ENCODE assay signal across 8 mouse cellular contexts in genomic region chr12:17324549-17325470, GRCm38 (mm10). TPM values are rescaled to one million over a fixed set of nuclear protein-coding genes. Genes with fewer than 3 reads are reported as not detected.
DNase-seq lines count a peak whose midpoint lies in the region; ATAC-seq and TF ChIP-seq lines count a peak whose summit lies in the region.

No protein-coding gene starts in this region.

- H3K9me3 ChIP-seq in forebrain, postnatal 0 days (ENCODE audit: low read length) = no peaks in the 10 kb centered on the region

- peak overlapping the region; percentile 59 for H3K4me3 ChIP-seq in layer of hippocampus, adult 2 months
- peak overlapping the region; percentile 40 for H3K4me3 ChIP-seq in forebrain, postnatal 0 days (ENCODE audit: low read depth, low read length)

- WGBS in forebrain, postnatal 0 days = 4% methylated on average over 51 of the region's 51 CpGs

- ATAC-seq in forebrain, postnatal 0 days = peak; percentile 70

- H3K4me2 ChIP-seq in forebrain, postnatal 0 days (ENCODE audit: low read depth) = peak overlapping the region; percentile 84

- H3K36me3 ChIP-seq in forebrain, postnatal 0 days (ENCODE audit: insufficient read depth) = no peaks in the 10 kb centered on the region
- H3K36me3 ChIP-seq in splenic B cell, adult 2 months (ENCODE audit: control insufficient read depth, insufficient read depth, low read length, poor library complexity, severe bottlenecking) = no peaks in the 10 kb centered on the region

- peak in 1 of 2 experiments; percentile 6 for DNase-seq in layer of hippocampus, adult 2 months (ENCODE audit: low spot score in 2 of 2)
- DNase-seq in layer of hippocampus, adult 11-12 months (ENCODE audit: low spot score) = no peak
- peak; percentile 73 for DNase-seq in adrenal gland, postnatal 10 days
- DNase-seq in forebrain, postnatal 0 days = no peak
- peak; percentile 58 for DNase-seq in kidney, postnatal 10 days
- peak; percentile 73 for DNase-seq in lung, postnatal 25 days (ENCODE audit: low spot score)
- DNase-seq in splenic B cell, adult 2 months (ENCODE audit: low read depth, low spot score) = peak; percentile 9
- DNase-seq in thymus, adult 18-20 months = no peak

- H3K4me1 ChIP-seq in forebrain, postnatal 0 days (ENCODE audit: insufficient read depth) = no peaks in the 10 kb centered on the region

- H3K9ac ChIP-seq in forebrain, postnatal 0 days = peak overlapping the region; percentile 49

- peaks cover 17% of the 10 kb centered on the region for H3K27me3 ChIP-seq in forebrain, postnatal 0 days (ENCODE audit: insufficient read depth, low read length)
- no peaks in the 10 kb centered on the region; the same call in 1 of the 2 replicates for H3K27me3 ChIP-seq in splenic B cell, adult 2 months (ENCODE audit: control insufficient read depth, insufficient read depth, low read length, poor library complexity, severe bottlenecking)

- no peak for TF ChIP-seq CTCF in layer of hippocampus, adult 2 months (conservative IDR thresholded peaks at IDR 0.05)
- TF ChIP-seq CTCF in forebrain, postnatal 0 days (IDR thresholded peaks at IDR 0.05; ENCODE audit: low read depth) = no peak

- peak overlapping the region; percentile 32; the same call in 1 of the 2 replicates for H3K27ac ChIP-seq in layer of hippocampus, adult 2 months
- H3K27ac ChIP-seq in forebrain, postnatal 0 days (ENCODE audit: low read depth, low read length) = no peak overlapping the region

RNA-seq across cellular contexts. Expression of gene Atp6v1c2, which starts 4.3 kb away (rescaled TPM):
- 1 to 10 TPM; 3.9 to 4.0 TPM for total RNA-seq in layer of hippocampus, adult 2 months (2021)
- total RNA-seq in adrenal gland, postnatal 10 days (2021) = 1 to 10 TPM; 1.8 to 2.5 TPM
- 0.86 and 2.4 TPM in 2 replicates for total RNA-seq in forebrain, postnatal 0 days (2014; rRNA removed)
- 1.3 and 1.6 TPM in 2 replicates for polyA plus RNA-seq in forebrain, postnatal 0 days (2015; fragmentation: Nextera tagmentation; extraction: Ambion mirVana)

RNA-seq across cellular contexts. Expression of gene Nol10, which starts 23.4 kb away (rescaled TPM):
- 10 to 100 TPM; 19.7 to 20.7 TPM for total RNA-seq in layer of hippocampus, adult 2 months (2021)
- 10 to 100 TPM; 11.9 to 14.2 TPM for total RNA-seq in adrenal gland, postnatal 10 days (2021)
- total RNA-seq in forebrain, postnatal 0 days (2014; rRNA removed) = 11.6 and 13.9 TPM in 2 replicates
- polyA plus RNA-seq in forebrain, postnatal 0 days (2015; fragmentation: Nextera tagmentation; extraction: Ambion mirVana) = 9.1 and 13.2 TPM in 2 replicates

RNA-seq across cellular contexts. Expression of gene Pdia6, which starts 58.5 kb away (rescaled TPM):
- total RNA-seq in layer of hippocampus, adult 2 months (2021) = 100 to 1,000 TPM; 122 to 139 TPM
- 100 to 1,000 TPM; 159 to 179 TPM for total RNA-seq in adrenal gland, postnatal 10 days (2021)
- total RNA-seq in forebrain, postnatal 0 days (2014; rRNA removed) = 152 and 182 TPM in 2 replicates
- 223 and 247 TPM in 2 replicates for polyA plus RNA-seq in forebrain, postnatal 0 days (2015; fragmentation: Nextera tagmentation; extraction: Ambion mirVana)

Comparison
In these comparisons a context has a peak if more than half of its experiments do, and no peak if none do; other contexts are left out.
1. DNase-seq: peak in adrenal gland, postnatal 10 days (single experiment), kidney, postnatal 10 days (single experiment), lung, postnatal 25 days (single experiment) and splenic B cell, adult 2 months (single experiment); none in layer of hippocampus, adult 11-12 months (single experiment), forebrain, postnatal 0 days (single experiment) and thymus, adult 18-20 months (0 of 2).